Mouse (Mus musculus) cerebellum, adult 2 months (tissue): ENCODE measurements around the gene Dcun1d4. TPM values are rescaled to one million over a fixed set of nuclear protein-coding genes. Genes with fewer than 3 reads are reported as not detected.
"Not testable (repeated sequence)": the region's sequence is repeated elsewhere in the genome, so short reads cannot be mapped to it uniquely, and the experiment has no call there.

Experiments
- DNase-seq, 2 experiments: peaks; one replicate each; pipeline ENCODE4 v3.0.0; 2021
- H3K27ac ChIP-seq: fragments of 200-500 bp; 2 replicates; pipeline ENCODE4 v1.5.1; 2012; ENCODE audit warnings: low read length, control low read depth, inconsistent platforms; ENCODE audit not compliant: insufficient read depth
- H3K27me3 ChIP-seq: fragments of 200-500 bp; 2 replicates; pipeline ENCODE4 v1.6.1; 2012; ENCODE audit warnings: inconsistent platforms, mild to moderate bottlenecking, low read length, moderate library complexity; ENCODE audit not compliant: control insufficient read depth, insufficient read depth
- H3K4me1 ChIP-seq: fragments of 200-500 bp; 2 replicates; pipeline ENCODE4 v1.6.1; 2011; ENCODE audit warnings: low read length; ENCODE audit not compliant: control insufficient read depth, insufficient read depth
- H3K4me3 ChIP-seq: fragments of 200-500 bp; replicated peaks from 2 replicates; pipeline ENCODE3; 2011; ENCODE audit warnings: mild to moderate bottlenecking, low read depth, low read length, control low read depth; ENCODE audit not compliant: insufficient read depth
- CTCF ChIP-seq: fragments of 200-500 bp; IDR thresholded peaks from 2 replicates; pipeline ENCODE4 v1.5.1; 2011; ENCODE audit warnings: low read depth, mild to moderate bottlenecking, control low read depth, low read length, moderate library complexity, borderline replicate concordance; ENCODE audit not compliant: insufficient read depth
- POLR2A ChIP-seq: fragments of 200-500 bp; IDR thresholded peaks from 2 replicates; pipeline ENCODE4 v1.6.1; 2011; ENCODE audit warnings: low read length, control low read depth, borderline replicate concordance; ENCODE audit not compliant: insufficient read depth
- WGBS: fragments of 180-500 bp; shearing (Covaris S2); methylation state at CpG from one replicate; pipeline ENCODE4 v1.1.7; 2018; 5-methylcytosine and 5-hydroxymethylcytosine counted together
- polyA plus RNA-seq: library from polyadenylated mRNA; depleted of rRNA; stranded (reverse); fragments of >200 nt; gene quantifications from 2 replicates; pipeline ENCODE4 v1.2.3, GENCODE M21; 2012

Gene Dcun1d4
- polyA plus RNA-seq, 1 experiment, result 41.7 TPM

DNA sequence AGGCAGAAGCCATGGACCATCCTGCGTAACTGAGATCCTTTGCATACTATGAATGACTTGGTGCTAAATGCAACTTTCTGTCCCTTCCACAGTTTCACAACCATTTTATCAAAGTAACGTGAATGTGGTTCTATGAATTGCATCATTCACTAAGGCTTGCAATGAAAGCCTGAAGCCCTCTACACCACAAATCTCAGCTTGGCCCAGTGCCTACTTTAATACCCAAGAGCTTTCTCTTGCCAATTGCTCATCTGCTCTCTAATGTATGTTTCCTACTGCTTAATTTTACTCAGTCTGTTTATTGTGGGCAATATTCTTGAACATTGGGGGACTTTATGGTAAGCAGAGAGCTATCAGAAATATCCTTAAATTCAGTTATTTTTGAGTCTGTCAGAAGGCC lies 92.0 kb downstream of the Dcun1d4 start:
- Histone ChIP-seq H3K4me1 (no peaks in the 10 kb centered on the region), H3K27me3 (no peaks in the 10 kb centered on the region), H3K27ac (no peak overlapping the region), H3K4me3 (no peak overlapping the region)
- TF ChIP-seq CTCF, result no peak
- TF ChIP-seq POLR2A, result no peak
- DNase-seq, result no peak
- WGBS, result 73% methylated on average over 2 of the region's 2 CpGs

GRCm38 (mm10) chr5:73573789-73574188 lies 93.0 kb downstream of the Dcun1d4 start:
- no peak for DNase-seq
- no peaks in the 10 kb centered on the region for H3K4me1 ChIP-seq

GRCm38 (mm10) chr5:73574616-73575015 lies 93.8 kb downstream of the Dcun1d4 start:
- Histone ChIP-seq H3K27me3 (no peaks in the 10 kb centered on the region), H3K27ac (no peak overlapping the region), H3K4me3 (no peak overlapping the region), H3K4me1 (no peaks in the 10 kb centered on the region)
- DNase-seq, result no peak
- TF ChIP-seq POLR2A, result no peak
- no peak for TF ChIP-seq CTCF
- 36% methylated on average over 4 of the region's 4 CpGs for WGBS

More at GRCm38 (mm10) chr5:73573789-73574188, 93.0 kb downstream of the Dcun1d4 start:
- 74% methylated on average over 7 of the region's 7 CpGs for WGBS
- Histone ChIP-seq H3K27ac (no peak overlapping the region), H3K4me3 (no peak overlapping the region), H3K27me3 (no peaks in the 10 kb centered on the region)
- no peak for TF ChIP-seq CTCF
- TF ChIP-seq POLR2A, result no peak

DNA sequence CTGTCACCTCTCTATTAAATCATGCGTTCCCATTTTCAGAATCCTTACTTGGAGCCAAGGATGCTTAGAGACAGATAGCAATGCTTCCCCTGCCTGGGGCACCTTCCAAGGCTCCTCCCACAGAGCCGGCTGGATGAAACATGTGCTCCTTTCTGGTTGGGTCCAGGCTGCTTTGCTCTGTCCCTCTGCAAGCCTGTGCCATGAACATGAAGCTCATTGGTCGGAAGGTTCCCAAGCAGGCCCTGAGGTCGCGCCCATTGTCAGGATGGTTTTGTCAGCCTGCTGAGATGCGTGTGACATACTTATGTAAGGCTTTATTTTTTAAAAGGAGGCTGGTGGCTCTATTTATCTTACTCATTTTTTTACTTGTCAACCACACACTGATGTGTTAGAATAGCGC lies 95.9 kb downstream of the Dcun1d4 start:
- WGBS, result 54% methylated on average over 7 of the region's 7 CpGs
- Histone ChIP-seq H3K27ac (no peak overlapping the region), H3K4me1 (no peaks in the 10 kb centered on the region), H3K4me3 (no peak overlapping the region), H3K27me3 (no peaks in the 10 kb centered on the region)
- TF ChIP-seq CTCF, result no peak
- TF ChIP-seq POLR2A, result no peak
- no peak for DNase-seq

- no peak overlapping the region for H3K27ac ChIP-seq
- 78% methylated on average over 3 of the region's 3 CpGs for WGBS
These were observed 97.3 kb downstream of the Dcun1d4 start for GRCm38 (mm10) chr5:73578131-73578530.

DNA sequence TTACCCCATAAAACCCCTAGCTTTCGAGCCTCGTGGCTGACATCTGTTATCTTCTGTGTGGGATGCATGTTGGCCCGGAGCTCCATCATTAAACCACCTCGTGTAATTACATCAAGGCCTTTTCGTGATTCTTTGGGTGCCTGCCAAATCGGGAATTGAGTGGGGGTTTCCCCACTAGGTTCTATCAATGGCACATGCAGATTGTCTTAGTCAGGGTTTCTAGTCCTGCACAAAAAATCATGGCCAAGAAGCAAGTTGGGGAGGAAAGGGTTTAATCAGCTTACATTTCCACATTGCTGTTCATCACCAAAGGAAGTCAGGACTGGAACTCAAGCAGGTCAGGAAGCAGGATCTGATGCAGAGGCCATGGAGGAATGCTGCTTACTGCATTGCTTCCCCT lies 103.2 kb downstream of the Dcun1d4 start:
- not testable (repeated sequence) for H3K27ac ChIP-seq, DNase-seq, H3K4me3 ChIP-seq, H3K4me1 ChIP-seq, H3K27me3 ChIP-seq
- WGBS, result 38% methylated on average over 6 of the region's 6 CpGs

More at GRCm38 (mm10) chr5:73578131-73578530, 97.3 kb downstream of the Dcun1d4 start:
- no peaks in the 10 kb centered on the region for H3K4me1 ChIP-seq
- H3K4me3 ChIP-seq, result no peak overlapping the region
- no peak for DNase-seq
- TF ChIP-seq CTCF (no peak), POLR2A (no peak)
- no peaks in the 10 kb centered on the region for H3K27me3 ChIP-seq

- Histone ChIP-seq H3K27me3 (no peaks in the 10 kb centered on the region), H3K27ac (no peak overlapping the region), H3K4me3 (no peak overlapping the region), H3K4me1 (peaks cover 4% of the 10 kb centered on the region; the same call in 1 of the 2 replicates)
- 12% methylated on average over 7 of the region's 7 CpGs for WGBS
- peak; percentile 45 to 55 for DNase-seq
- TF ChIP-seq CTCF (no peak), POLR2A (no peak)
These were observed 104.7 kb downstream of the Dcun1d4 start for GRCm38 (mm10) chr5:73585212-73586115.

- H3K4me3 ChIP-seq, result no peak overlapping the region
- 90% methylated on average over 4 of the region's 4 CpGs for WGBS
- no peak for DNase-seq
- no peak overlapping the region for H3K27ac ChIP-seq
- H3K4me1 ChIP-seq, result peaks cover 4% of the 10 kb centered on the region; the same call in 1 of the 2 replicates
- TF ChIP-seq POLR2A, result no peak
- TF ChIP-seq CTCF, result no peak
- no peaks in the 10 kb centered on the region for H3K27me3 ChIP-seq
These were observed 105.8 kb downstream of the Dcun1d4 start for GRCm38 (mm10) chr5:73586597-73586996.
